Mouse (Mus musculus): Measurements from ENCODE around the gene Hoxa13. TPM values are rescaled to one million over a fixed set of nuclear protein-coding genes. Genes with fewer than 3 reads are reported as not detected.

Hoxa13 gene
- polyA plus RNA-seq, 1 experiment from 2014 or later, result not detected

- no peak for ATAC-seq (ENCODE audit: insufficient number of reproducible peaks, insufficient read depth, low FRiP score, low read depth)
- H3K27ac ChIP-seq (ENCODE audit: low read length), result no peak overlapping the region
- H3K27me3 ChIP-seq (ENCODE audit: control insufficient read depth, insufficient read depth, low read length), result peaks cover 55% of the 10 kb centered on the region
Observed at GRCm38 (mm10) chr6:52225612-52226568, 34.8 kb downstream of the Hoxa13 start.

GRCm38 (mm10) chr6:52224895-52225611 is 35.6 kb downstream of the Hoxa13 start:
- Histone ChIP-seq H3K9ac (replicated peaks; ENCODE audit: low read depth, low read length) (no peak overlapping the region), H3K4me2 (replicated peaks; ENCODE audit: low read depth, low read length) (peak overlapping the region; percentile 21; the same call in 1 of the 2 replicates), H3K9me3 (ENCODE audit: control insufficient read depth, low read depth, low read length) (no peaks in the 10 kb centered on the region), H3K27ac (ENCODE audit: low read length) (no peak overlapping the region), H3K27me3 (ENCODE audit: control insufficient read depth, insufficient read depth, low read length) (peaks cover 61% of the 10 kb centered on the region), H3K4me1 (ENCODE audit: control insufficient read depth, insufficient read depth, low read length) (no peaks in the 10 kb centered on the region), H3K4me3 (ENCODE audit: low read depth, low read length) (peak overlapping the region; percentile 18; the same call in 1 of the 2 replicates), H3K36me3 (ENCODE audit: control insufficient read depth, insufficient read depth, low read length) (no peaks in the 10 kb centered on the region)
- no peak; the same call in 1 of the 2 replicates for ATAC-seq (ENCODE audit: insufficient number of reproducible peaks, insufficient read depth, low FRiP score, low read depth)
- WGBS, result 1% methylated on average over 36 of the region's 36 CpGs

More at GRCm38 (mm10) chr6:52225612-52226568, 34.8 kb downstream of the Hoxa13 start:
- no peaks in the 10 kb centered on the region for H3K9me3 ChIP-seq (ENCODE audit: control insufficient read depth, low read depth, low read length)
- H3K9ac ChIP-seq (replicated peaks; ENCODE audit: low read depth, low read length), result no peak overlapping the region
- WGBS, result 3% methylated on average over 69 of the region's 69 CpGs
- no peaks in the 10 kb centered on the region for H3K36me3 ChIP-seq (ENCODE audit: control insufficient read depth, insufficient read depth, low read length)
- peak overlapping the region; percentile 21 for H3K4me2 ChIP-seq (replicated peaks; ENCODE audit: low read depth, low read length)
- peak overlapping the region; percentile 18; the same call in 1 of the 2 replicates for H3K4me3 ChIP-seq (ENCODE audit: low read depth, low read length)
- no peaks in the 10 kb centered on the region for H3K4me1 ChIP-seq (ENCODE audit: control insufficient read depth, insufficient read depth, low read length)

GRCm38 (mm10) chr6:52223939-52224760 is 36.5 kb downstream of the Hoxa13 start:
- H3K27ac ChIP-seq (ENCODE audit: low read length), result no peak overlapping the region
- ATAC-seq (ENCODE audit: insufficient number of reproducible peaks, insufficient read depth, low FRiP score, low read depth), result no peak
- 7% methylated on average over 24 of the region's 24 CpGs for WGBS
- H3K9ac ChIP-seq (replicated peaks; ENCODE audit: low read depth, low read length), result no peak overlapping the region; the same call in 1 of the 2 replicates
- peaks cover 60% of the 10 kb centered on the region for H3K27me3 ChIP-seq (ENCODE audit: control insufficient read depth, insufficient read depth, low read length)
- peak overlapping the region; percentile 17; the same call in 1 of the 2 replicates for H3K4me3 ChIP-seq (ENCODE audit: low read depth, low read length)
- peak overlapping the region; percentile 21; the same call in 1 of the 2 replicates for H3K4me2 ChIP-seq (replicated peaks; ENCODE audit: low read depth, low read length)
- no peaks in the 10 kb centered on the region for H3K36me3 ChIP-seq (ENCODE audit: control insufficient read depth, insufficient read depth, low read length)
- no peaks in the 10 kb centered on the region for H3K9me3 ChIP-seq (ENCODE audit: control insufficient read depth, low read depth, low read length)
- H3K4me1 ChIP-seq (ENCODE audit: control insufficient read depth, insufficient read depth, low read length), result no peaks in the 10 kb centered on the region

GRCm38 (mm10) chr6:52222729-52223128 is 38.0 kb downstream of the Hoxa13 start:
- no peak for ATAC-seq (ENCODE audit: insufficient number of reproducible peaks, insufficient read depth, low FRiP score, low read depth)
- Histone ChIP-seq H3K36me3 (ENCODE audit: control insufficient read depth, insufficient read depth, low read length) (no peaks in the 10 kb centered on the region), H3K9me3 (ENCODE audit: control insufficient read depth, low read depth, low read length) (no peaks in the 10 kb centered on the region), H3K27me3 (ENCODE audit: control insufficient read depth, insufficient read depth, low read length) (peaks cover 71% of the 10 kb centered on the region), H3K4me2 (replicated peaks; ENCODE audit: low read depth, low read length) (peak overlapping the region; percentile 77; the same call in 1 of the 2 replicates), H3K9ac (replicated peaks; ENCODE audit: low read depth, low read length) (no peak overlapping the region), H3K27ac (ENCODE audit: low read length) (no peak overlapping the region; the same call in 1 of the 2 replicates), H3K4me1 (ENCODE audit: control insufficient read depth, insufficient read depth, low read length) (0 out of 2 replicates have a peak, but pooled peaks cover under 1% of the 10 kb centered on the region), H3K4me3 (ENCODE audit: low read depth, low read length) (no peak overlapping the region; the same call in 1 of the 2 replicates)
- 34% methylated on average over 13 of the region's 13 CpGs for WGBS

- Histone ChIP-seq H3K4me2 (replicated peaks; ENCODE audit: low read depth, low read length) (peak overlapping the region; percentile 77), H3K4me1 (ENCODE audit: control insufficient read depth, insufficient read depth, low read length) (0 out of 2 replicates have a peak, but pooled peaks cover 4% of the 10 kb centered on the region), H3K36me3 (ENCODE audit: control insufficient read depth, insufficient read depth, low read length) (no peaks in the 10 kb centered on the region), H3K9ac (replicated peaks; ENCODE audit: low read depth, low read length) (no peak overlapping the region), H3K9me3 (ENCODE audit: control insufficient read depth, low read depth, low read length) (no peaks in the 10 kb centered on the region), H3K27me3 (ENCODE audit: control insufficient read depth, insufficient read depth, low read length) (peaks cover 69% of the 10 kb centered on the region), H3K4me3 (ENCODE audit: low read depth, low read length) (peak overlapping the region; percentile 49), H3K27ac (ENCODE audit: low read length) (peak overlapping the region; percentile 11; the same call in 1 of the 2 replicates)
- WGBS, result 12% methylated on average over 21 of the region's 21 CpGs
- ATAC-seq (ENCODE audit: insufficient number of reproducible peaks, insufficient read depth, low FRiP score, low read depth), result no peak
Observed at GRCm38 (mm10) chr6:52221993-52222685, 38.5 kb downstream of the Hoxa13 start.

- Histone ChIP-seq H3K4me1 (ENCODE audit: control insufficient read depth, insufficient read depth, low read length) (0 out of 2 replicates have a peak, but pooled peaks cover 4% of the 10 kb centered on the region), H3K4me2 (replicated peaks; ENCODE audit: low read depth, low read length) (peak within 1 kb of the TSS; percentile 77), H3K36me3 (ENCODE audit: control insufficient read depth, insufficient read depth, low read length) (no peaks in the 10 kb centered on the region), H3K27me3 (ENCODE audit: control insufficient read depth, insufficient read depth, low read length) (peaks cover 65% of the 10 kb centered on the region), H3K4me3 (ENCODE audit: low read depth, low read length) (peak within 1 kb of the TSS; percentile 49), H3K27ac (ENCODE audit: low read length) (peak within 1 kb of the TSS; percentile 75; the same call in 1 of the 2 replicates), H3K9me3 (ENCODE audit: control insufficient read depth, low read depth, low read length) (no peaks in the 10 kb centered on the region), H3K9ac (replicated peaks; ENCODE audit: low read depth, low read length) (peak within 1 kb of the TSS; percentile 39; the same call in 1 of the 2 replicates)
- 1% methylated on average over 46 of the region's 46 CpGs for WGBS
- 0 out of 2 replicates have a peak, but pooled peaks have one; percentile 42 for ATAC-seq (ENCODE audit: insufficient number of reproducible peaks, insufficient read depth, low FRiP score, low read depth)
Observed at GRCm38 (mm10) chr6:52221337-52221992, 39.2 kb downstream of the Hoxa13 start, which contains the start of gene Hoxa7. Gene Hoxa7 (minus strand): TSS chr6:52221854.

- Histone ChIP-seq H3K4me2 (replicated peaks; ENCODE audit: low read depth, low read length) (peak overlapping the region; percentile 77), H3K36me3 (ENCODE audit: control insufficient read depth, insufficient read depth, low read length) (no peaks in the 10 kb centered on the region), H3K4me1 (ENCODE audit: control insufficient read depth, insufficient read depth, low read length) (0 out of 2 replicates have a peak, but pooled peaks cover 4% of the 10 kb centered on the region), H3K9ac (replicated peaks; ENCODE audit: low read depth, low read length) (no peak overlapping the region), H3K27me3 (ENCODE audit: control insufficient read depth, insufficient read depth, low read length) (peaks cover 60% of the 10 kb centered on the region), H3K27ac (ENCODE audit: low read length) (peak overlapping the region; percentile 75; the same call in 1 of the 2 replicates), H3K9me3 (ENCODE audit: control insufficient read depth, low read depth, low read length) (no peaks in the 10 kb centered on the region), H3K4me3 (ENCODE audit: low read depth, low read length) (peak overlapping the region; percentile 49)
- WGBS, result 14% methylated on average over 12 of the region's 12 CpGs
- no peak for ATAC-seq (ENCODE audit: insufficient number of reproducible peaks, insufficient read depth, low FRiP score, low read depth)
Observed at GRCm38 (mm10) chr6:52220865-52221310, 39.8 kb downstream of the Hoxa13 start.
